In the genomic region with DNA sequence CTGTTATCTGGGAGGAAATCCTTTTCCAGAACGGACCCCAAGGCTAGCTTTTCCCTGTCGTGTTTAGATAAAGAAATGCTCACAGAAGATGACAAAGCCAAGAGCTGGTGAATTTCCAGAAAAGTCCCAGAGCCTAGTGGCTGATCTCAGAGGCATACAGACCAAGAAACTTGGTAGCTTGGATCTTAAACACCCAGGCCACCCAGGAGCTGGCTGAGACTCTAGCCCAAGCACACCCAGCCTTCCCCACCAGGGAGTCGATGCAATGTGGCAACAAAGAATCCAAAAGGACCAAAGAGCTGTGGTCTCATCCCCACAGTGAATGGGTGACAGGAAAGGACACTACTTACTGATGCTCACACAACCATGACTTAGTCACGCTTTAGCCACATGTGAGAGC, we compare ENCODE assay signal across 17 mouse cellular contexts.
DNase-seq lines count a peak whose midpoint lies in the region.
"Had no signal": no experiment of that assay in that cellular context is flagged by ENCODE, and none has a peak within 500 bp of the region (broad histone marks: within the 10 kb centered on the region; RNA-seq: fewer than 3 reads in every experiment).

No protein-coding gene starts in this region.

- H3K4me1 ChIP-seq in heart, embryonic 10.5 days = no peaks in the 10 kb centered on the region

- no peaks in the 10 kb centered on the region for H3K36me3 ChIP-seq in heart, embryonic 10.5 days
- H3K36me3 ChIP-seq: G1E had no signal

- H3K4me3 ChIP-seq in heart, embryonic 10.5 days = no peak overlapping the region

- H3K27ac ChIP-seq in heart, embryonic 10.5 days = no peak overlapping the region

- H3K27me3 ChIP-seq in heart, embryonic 10.5 days (ENCODE audit: insufficient read depth, poor library complexity, severe bottlenecking) = no peaks in the 10 kb centered on the region
- H3K27me3 ChIP-seq: CH12.LX, Patski had no signal

- no peaks in the 10 kb centered on the region for H3K9me3 ChIP-seq in heart, embryonic 10.5 days

- peak; percentile 64 for DNase-seq in heart, adult 11 months
- DNase-seq in heart, adult 9 months (ENCODE audit: low spot score in 2 of 2) = no peak
- peak; percentile 68 for DNase-seq in heart, embryonic 10.5 days (ENCODE audit: low spot score)
- DNase-seq in heart, adult 18-20 months = no peak
- DNase-seq: adrenal gland, adult 2 months; adrenal gland, adult 8-10 months; adrenal gland, postnatal 10 days; adrenal gland, postnatal 14 days; adrenal gland, postnatal 25 days; adrenal gland, postnatal 36 days; B cell, adult 2 months; cerebellum, adult 11 months; cerebellum, adult 11-12 months; cerebellum, adult 18-20 months had no signal

- 44% methylated on average over 4 of the region's 4 CpGs for WGBS in heart, embryonic 10.5 days

Comparison
In these comparisons a context has a peak if more than half of its experiments do, and no peak if none do; other contexts are left out.
1. DNase-seq: peak in heart, adult 11 months (single experiment) and heart, embryonic 10.5 days (single experiment); none in heart, adult 9 months (0 of 2) and heart, adult 18-20 months (0 of 2).